Mouse (Mus musculus) liver, embryonic 14.5 days (tissue): ENCODE data around the gene Cdc7. TPM values are rescaled to one million over a fixed set of nuclear protein-coding genes. Genes with fewer than 3 reads are reported as not detected.

Experiments used
- ATAC-seq: fragments of 200-750 bp; cut with Nextera tagmentation; 2 replicates; pipeline ENCODE4 v1.8.0; 2017; ENCODE audit warnings: moderate number of reproducible peaks, mild to moderate bottlenecking, moderate library complexity; ENCODE audit not compliant: insufficient read depth
- DNase-seq, 3 experiments: peaks; one replicate each; pipeline ENCODE4 v3.0.0-alpha.2; 2012 to 2013; ENCODE audit warnings: low read depth in 3 of 3, low spot score in 3 of 3
- H3K27ac ChIP-seq: fragments of 300-500 bp; sonication (generic); 2 replicates; pipeline ENCODE4 v1.5.1; 2014; ENCODE audit warnings: moderate library complexity, mild to moderate bottlenecking, control low read depth, inconsistent platforms
- H3K27me3 ChIP-seq: fragments of 300-500 bp; sonication (generic); 2 replicates; pipeline ENCODE4 v1.6.1; 2014; ENCODE audit warnings: mild to moderate bottlenecking, low read length, moderate library complexity; ENCODE audit not compliant: control insufficient read depth, insufficient read depth
- H3K36me3 ChIP-seq: fragments of 300-500 bp; sonication (generic); replicated peaks from 2 replicates; pipeline ENCODE4 v1.6.1; 2014; ENCODE audit warnings: low read depth; ENCODE audit not compliant: control insufficient read depth, insufficient read depth
- H3K4me1 ChIP-seq, 2 experiments: fragments of 200-500 bp in 1 of 2; fragments of 300-500 bp in 1 of 2; sonication (generic) in 1 of 2; replicated peaks; 2 replicates each; pipeline ENCODE4 v1.6.1; 2012 to 2014; ENCODE audit warnings: antibody characterized with exemption in 1 of 2, inconsistent platforms in 1 of 2, low read length in 1 of 2; ENCODE audit not compliant: control insufficient read depth in 2 of 2, insufficient read depth in 2 of 2
- H3K4me2 ChIP-seq: fragments of 300-500 bp; sonication (generic); 2 replicates; pipeline ENCODE4 v1.6.1; 2014; ENCODE audit warnings: low read depth, mild to moderate bottlenecking, control low read depth, moderate library complexity
- H3K4me3 ChIP-seq, 2 experiments: fragments of 200-500 bp in 1 of 2; fragments of 300-500 bp in 1 of 2; sonication (generic) in 1 of 2; 2 replicates each; pipeline ENCODE4 v1.5.1; 2012 to 2014; ENCODE audit warnings: low read depth in 2 of 2, low read length in 2 of 2, mild to moderate bottlenecking in 2 of 2, control low read depth in 1 of 2, inconsistent platforms in 1 of 2, moderate library complexity in 1 of 2; ENCODE audit not compliant: insufficient read depth in 1 of 2
- H3K9ac ChIP-seq: fragments of 300-500 bp; sonication (generic); replicated peaks from 2 replicates; pipeline ENCODE4 v1.6.1; 2014; ENCODE audit warnings: mild to moderate bottlenecking, control low read depth, moderate library complexity
- H3K9me3 ChIP-seq: fragments of 300-500 bp; sonication (generic); 2 replicates; pipeline ENCODE4 v1.6.1; 2016; ENCODE audit warnings: low read length, mixed read lengths; ENCODE audit not compliant: control insufficient read depth
- CTCF ChIP-seq: IDR thresholded peaks from 2 replicates; pipeline ENCODE4 v1.5.1; 2016; ENCODE audit warnings: antibody characterized with exemption, low read depth, control low read depth
- EP300 ChIP-seq: IDR thresholded peaks from 2 replicates; pipeline ENCODE4 v1.6.1; 2016; ENCODE audit warnings: antibody characterized with exemption, low read depth
- WGBS: fragments of 180-500 bp; shearing (Covaris S2); extraction: QIAGEN DNeasy Blood & Tissue Kit; methylation state at CpG from one replicate; pipeline ENCODE4 v1.1.7; 2014; ENCODE audit not compliant: insufficient replicate concordance; 5-methylcytosine and 5-hydroxymethylcytosine counted together
- polyA plus RNA-seq, 2 experiments: library from polyadenylated mRNA; depleted of rRNA in 1 of 2; stranded (reverse) in 1 of 2; unstranded in 1 of 2; fragments of >200 nt; fragmentation: Nextera tagmentation in 1 of 2; extraction: Ambion mirVana in 1 of 2; gene quantifications; 2 replicates each; pipeline versions ENCODE4 v1.2.1 to v1.2.3; 2012 to 2014

Cdc7 gene
- polyA plus RNA-seq, 2 experiments: 15.6 to 16.2 TPM

DNA sequence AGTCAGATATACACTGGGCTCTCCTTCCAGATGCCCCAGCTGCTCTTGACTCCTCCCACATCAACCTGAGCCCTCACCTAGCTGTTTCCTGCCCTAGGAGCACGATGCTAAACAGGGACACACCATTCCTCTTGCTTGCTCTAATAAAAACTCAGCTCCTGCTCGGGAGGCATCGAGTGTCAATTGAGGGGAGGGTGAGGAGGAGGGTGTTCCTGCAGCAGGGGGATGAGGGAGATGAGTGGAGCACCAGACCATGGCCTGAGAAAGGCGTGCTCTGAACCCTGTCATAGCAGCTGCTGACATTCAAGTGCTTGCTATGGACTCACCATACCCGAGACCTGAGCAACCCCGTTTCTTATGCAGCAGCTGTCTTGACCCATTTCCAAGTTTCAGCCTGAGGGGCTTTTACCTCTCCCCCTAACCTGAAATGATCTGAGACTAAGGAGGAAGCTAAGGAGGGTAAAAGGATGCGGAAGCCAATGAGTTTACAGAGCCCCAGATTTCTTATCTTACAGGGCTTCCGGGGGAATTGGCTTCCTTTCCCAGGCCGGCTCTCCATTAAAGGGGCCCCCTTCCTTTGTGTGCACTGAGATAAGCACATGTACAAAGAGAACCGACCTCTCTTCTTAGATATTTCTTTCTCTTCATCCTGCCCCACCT lies 51.4 kb downstream of the Cdc7 start:
- Histone ChIP-seq H3K27me3 (no peaks in the 10 kb centered on the region), H3K36me3 (no peaks in the 10 kb centered on the region), H3K4me3 (no peak overlapping the region), H3K4me2 (peak overlapping the region; percentile 42), H3K27ac (no peak overlapping the region), H3K9me3 (no peaks in the 10 kb centered on the region), H3K4me1 (peaks cover 13 to 19% of the 10 kb centered on the region in 2 experiments), H3K9ac (no peak overlapping the region)
- ATAC-seq: peak; percentile 79
- DNase-seq: peak; percentile 41 to 45 (median 45)
- TF ChIP-seq EP300 (peak; percentile 56), CTCF (no peak)
- 3% methylated on average over 10 of the region's 10 CpGs for WGBS

DNA sequence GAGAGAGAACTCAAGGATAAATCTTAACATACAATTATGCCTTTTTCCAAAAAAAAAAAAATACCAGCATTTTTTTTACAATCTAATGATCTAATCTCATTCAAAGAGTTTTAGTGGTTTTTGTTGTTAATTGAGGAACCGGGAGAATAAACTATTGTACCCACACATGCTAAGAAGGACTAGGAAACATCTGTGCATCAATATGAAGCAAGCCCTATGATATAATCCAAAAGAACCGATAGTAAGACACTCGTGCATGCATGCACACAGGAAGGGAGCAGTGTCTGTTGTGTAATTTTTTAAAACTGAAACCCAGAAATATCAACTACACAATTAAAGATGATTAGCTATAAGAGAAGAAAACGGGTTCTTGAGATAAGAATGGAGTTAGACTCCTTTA lies 52.4 kb downstream of the Cdc7 start:
- WGBS: 15% methylated on average over 4 of the region's 4 CpGs
- H3K27me3 ChIP-seq: no peaks in the 10 kb centered on the region
- H3K9ac ChIP-seq: no peak overlapping the region
- no peak overlapping the region for H3K4me2 ChIP-seq
- ATAC-seq: no peak
- no peak overlapping the region for H3K27ac ChIP-seq
- H3K4me1 ChIP-seq: peaks cover 13 to 21% of the 10 kb centered on the region in 2 experiments
- no peak for DNase-seq
- TF ChIP-seq EP300 (no peak), CTCF (no peak)
- H3K36me3 ChIP-seq: no peaks in the 10 kb centered on the region
- no peak overlapping the region for H3K4me3 ChIP-seq
- H3K9me3 ChIP-seq: no peaks in the 10 kb centered on the region

DNA sequence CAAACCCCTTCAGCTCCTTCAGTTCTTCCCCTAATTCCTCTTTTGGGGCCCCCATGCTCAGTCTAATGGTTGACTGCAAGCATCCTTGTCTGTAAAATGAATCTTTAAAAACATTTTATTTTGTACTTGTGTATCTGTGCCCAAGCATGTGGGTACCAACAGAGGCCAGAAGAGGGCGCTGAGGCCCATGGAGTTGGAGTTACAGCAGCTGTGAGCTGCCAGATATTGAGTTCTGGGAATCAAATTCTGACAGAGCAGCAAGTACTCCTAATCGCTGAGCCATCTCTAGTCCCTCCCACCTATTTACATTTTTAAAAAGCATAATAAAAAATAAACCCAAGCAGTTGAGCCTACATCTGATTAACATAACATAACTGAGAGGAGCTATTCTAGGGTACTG lies 53.4 kb downstream of the Cdc7 start:
- Histone ChIP-seq H3K9me3 (no peaks in the 10 kb centered on the region), H3K4me3 (no peak overlapping the region), H3K27ac (no peak overlapping the region), H3K4me2 (no peak overlapping the region), H3K4me1 (peaks cover 13 to 22% of the 10 kb centered on the region in 2 experiments), H3K27me3 (no peaks in the 10 kb centered on the region), H3K36me3 (no peaks in the 10 kb centered on the region), H3K9ac (no peak overlapping the region)
- TF ChIP-seq EP300: no peak
- peak; percentile 53 for TF ChIP-seq CTCF
- 55% methylated on average over 2 of the region's 2 CpGs for WGBS
- no peak for ATAC-seq
- peak in 1 of 3 experiments; percentile 29 for DNase-seq

DNA sequence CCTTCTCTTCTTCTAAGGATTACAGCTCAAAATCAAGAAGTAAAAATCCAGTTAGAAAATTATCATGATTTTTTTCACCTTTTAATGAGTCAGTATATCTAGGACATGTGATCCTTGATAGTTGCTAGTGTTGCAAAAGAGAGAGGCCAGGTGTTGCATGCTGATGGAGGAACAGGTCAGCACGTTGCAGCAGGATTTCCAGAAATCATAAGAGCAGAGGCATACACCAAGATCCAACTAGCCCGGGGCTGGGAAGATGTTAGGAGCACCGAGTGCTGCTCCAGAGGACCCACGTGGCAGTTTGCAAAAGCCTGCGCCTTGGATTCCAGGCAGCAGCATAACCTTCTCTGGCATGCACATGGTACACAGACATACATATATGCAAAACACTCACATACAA lies 54.9 kb downstream of the Cdc7 start:
- TF ChIP-seq EP300 (no peak), CTCF (no peak)
- Histone ChIP-seq H3K4me2 (no peak overlapping the region), H3K27ac (no peak overlapping the region), H3K36me3 (no peaks in the 10 kb centered on the region), H3K9me3 (no peaks in the 10 kb centered on the region), H3K4me3 (no peak overlapping the region), H3K9ac (no peak overlapping the region), H3K27me3 (no peaks in the 10 kb centered on the region), H3K4me1 (peaks cover 13 to 24% of the 10 kb centered on the region in 2 experiments)
- DNase-seq: no peak
- no peak for ATAC-seq
- 64% methylated on average over 5 of the region's 5 CpGs for WGBS

DNA sequence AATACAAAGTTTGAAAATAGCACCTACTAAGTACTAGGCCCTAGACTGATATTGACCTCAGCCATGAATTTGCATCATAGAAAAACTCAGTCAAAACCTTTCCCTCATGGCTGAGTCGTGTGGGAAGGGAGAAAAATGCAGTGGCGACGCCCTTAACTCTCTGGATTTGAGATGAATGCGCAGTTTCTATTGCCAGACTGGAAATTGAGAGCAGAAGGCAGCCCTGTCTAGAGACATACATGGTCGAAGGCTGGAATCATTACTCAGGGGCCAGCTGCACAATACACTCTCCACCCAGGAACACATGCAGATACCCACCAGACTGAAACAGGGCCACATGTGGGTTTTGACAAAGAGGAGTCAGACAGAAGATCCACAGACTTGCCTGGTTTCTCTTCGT lies 55.8 kb downstream of the Cdc7 start:
- Histone ChIP-seq H3K4me1 (peaks cover 13 to 19% of the 10 kb centered on the region in 2 experiments), H3K9ac (no peak overlapping the region), H3K27ac (no peak overlapping the region), H3K4me2 (no peak overlapping the region), H3K9me3 (no peaks in the 10 kb centered on the region), H3K27me3 (no peaks in the 10 kb centered on the region), H3K36me3 (no peaks in the 10 kb centered on the region), H3K4me3 (no peak overlapping the region)
- no peak for DNase-seq
- 65% methylated on average over 6 of the region's 6 CpGs for WGBS
- ATAC-seq: no peak
- TF ChIP-seq EP300: no peak
- TF ChIP-seq CTCF: no peak
